Mouse (Mus musculus) kidney, postnatal 0 days (tissue): ENCODE measurements around the gene Tespa1. TPM values are rescaled to one million over a fixed set of nuclear protein-coding genes. Genes with fewer than 3 reads are reported as not detected.
"Not testable (repeated sequence)": the region's sequence is repeated elsewhere in the genome, so short reads cannot be mapped to it uniquely, and the experiment has no call there.

ENCODE experiments used
- ATAC-seq: fragments of 200-750 bp; cut with Nextera tagmentation; replicated peaks from 2 replicates; pipeline ENCODE4 v1.8.0; 2017; ENCODE audit warnings: low read depth, moderate number of reproducible peaks, moderate TSS enrichment, moderate library complexity; ENCODE audit not compliant: low FRiP score
- DNase-seq: peaks from one replicate; pipeline ENCODE4 v3.0.0-alpha.2; 2016; ENCODE audit warnings: low spot score
- H3K27ac ChIP-seq: fragments of 300-500 bp; sonication (generic); 2 replicates; pipeline ENCODE4 v1.5.1; 2014; ENCODE audit warnings: mild to moderate bottlenecking
- H3K27me3 ChIP-seq: fragments of 300-500 bp; sonication (generic); 2 replicates; pipeline ENCODE4 v1.6.1; 2014; ENCODE audit warnings: low read length, mixed read lengths; ENCODE audit not compliant: insufficient read depth
- H3K36me3 ChIP-seq: fragments of 300-500 bp; sonication (generic); 2 replicates; pipeline ENCODE4 v1.6.1; 2014; ENCODE audit warnings: low read length, mixed read lengths; ENCODE audit not compliant: insufficient read depth
- H3K4me1 ChIP-seq: fragments of 300-500 bp; sonication (generic); replicated peaks from 2 replicates; pipeline ENCODE4 v1.6.1; 2014; ENCODE audit warnings: antibody characterized with exemption, low read length, mixed read lengths; ENCODE audit not compliant: insufficient read depth
- H3K4me2 ChIP-seq: fragments of 300-500 bp; sonication (generic); 2 replicates; pipeline ENCODE4 v1.6.1; 2014; ENCODE audit warnings: mild to moderate bottlenecking, low read length, moderate library complexity, mixed read lengths
- H3K4me3 ChIP-seq: fragments of 300-500 bp; sonication (generic); replicated peaks from 2 replicates; pipeline ENCODE4 v1.5.1; 2014; ENCODE audit warnings: low read depth, low read length
- H3K9ac ChIP-seq: fragments of 300-500 bp; sonication (generic); 2 replicates; pipeline ENCODE4 v1.6.1; 2014; ENCODE audit warnings: low read depth, low read length
- H3K9me3 ChIP-seq: fragments of 300-500 bp; sonication (generic); replicated peaks from 2 replicates; pipeline ENCODE4 v1.6.1; 2016; ENCODE audit warnings: low read length, inconsistent platforms, mixed read lengths
- CTCF ChIP-seq: IDR thresholded peaks from 2 replicates; pipeline ENCODE4 v1.5.1; 2016; ENCODE audit warnings: antibody characterized with exemption, low read depth, mild to moderate bottlenecking, moderate library complexity
- WGBS: fragments of 180-500 bp; shearing (Covaris S2); extraction: QIAGEN DNeasy Blood & Tissue Kit; methylation state at CpG from one replicate; pipeline ENCODE4 v1.1.7; 2014; 5-methylcytosine and 5-hydroxymethylcytosine counted together
- polyA plus RNA-seq: library from polyadenylated mRNA; unstranded; fragments of >200 nt; fragmentation: Nextera tagmentation; extraction: Ambion mirVana; gene quantifications from 2 replicates; pipeline ENCODE4 v1.2.1, GENCODE M21; 2015

Tespa1 gene
- polyA plus RNA-seq, 1 experiment from 2014 or later: 0.14 TPM

DNA sequence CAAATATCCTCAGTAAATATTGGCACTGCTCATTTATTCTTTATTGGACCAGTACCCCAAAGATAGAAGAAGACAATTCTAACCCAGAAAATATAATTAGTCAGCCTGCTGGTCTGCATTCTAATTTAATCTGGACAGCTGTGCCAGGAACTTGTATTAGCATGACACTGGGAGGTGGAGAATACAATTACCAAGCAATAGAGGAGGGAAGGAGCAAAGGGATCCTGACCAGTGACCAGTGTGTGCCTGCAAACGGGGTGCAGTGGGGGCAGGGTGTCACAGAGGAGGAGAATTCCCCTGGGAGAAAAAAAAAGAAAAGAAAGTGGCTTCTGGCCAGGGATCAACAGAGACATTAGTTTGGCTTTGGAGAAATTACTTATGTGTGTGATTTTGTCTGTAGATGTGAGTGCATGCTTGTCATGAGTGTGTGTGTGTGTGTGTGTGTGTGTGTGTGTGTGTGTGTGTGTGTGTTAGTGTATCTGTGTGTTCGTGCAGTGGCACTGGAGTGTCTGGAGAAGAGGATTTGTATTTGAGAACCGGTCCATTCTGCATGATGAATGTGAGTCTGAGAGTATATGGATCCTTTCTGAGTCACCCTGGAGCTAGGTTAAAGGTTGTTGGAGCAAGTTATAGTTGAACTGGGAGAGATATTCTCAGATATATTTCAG, 28.8 kb upstream of the Tespa1 start:
- Histone ChIP-seq H3K9ac (no peak overlapping the region), H3K4me3 (no peak overlapping the region), H3K4me2 (no peak overlapping the region), H3K27ac (no peak overlapping the region), H3K36me3 (no peaks in the 10 kb centered on the region), H3K9me3 (no peaks in the 10 kb centered on the region), H3K4me1 (no peaks in the 10 kb centered on the region), H3K27me3 (no peaks in the 10 kb centered on the region)
- DNase-seq: no peak
- no peak for TF ChIP-seq CTCF
- WGBS: 15% methylated on average over 3 of the region's 3 CpGs
- ATAC-seq: no peak

DNA sequence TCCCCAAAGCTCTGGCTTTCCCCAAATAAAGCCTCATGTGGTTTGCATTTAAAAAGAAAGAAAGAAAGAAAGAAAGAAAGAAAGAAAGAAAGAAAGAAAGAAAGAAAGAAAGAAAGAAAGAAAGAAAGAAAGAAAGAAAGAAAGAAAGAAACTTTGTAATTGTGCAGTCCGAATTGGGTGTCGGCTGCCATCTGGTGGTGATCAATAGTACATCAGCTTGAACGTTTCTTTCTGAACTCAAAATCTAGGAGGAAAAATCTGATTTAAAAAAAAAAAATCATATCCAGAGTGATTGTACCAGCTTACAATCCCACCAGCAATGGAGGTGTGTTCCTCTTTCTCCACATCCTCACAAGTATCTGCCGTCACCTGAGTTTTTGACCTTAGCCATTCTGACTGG, 23.9 kb upstream of the Tespa1 start:
- H3K4me3 ChIP-seq, H3K9me3 ChIP-seq, H3K4me2 ChIP-seq, H3K27ac ChIP-seq, H3K27me3 ChIP-seq, H3K4me1 ChIP-seq, H3K36me3 ChIP-seq, ATAC-seq, H3K9ac ChIP-seq: not testable (repeated sequence)
- TF ChIP-seq CTCF: peak; percentile 63
- 18% methylated on average over 4 of the region's 4 CpGs for WGBS
- DNase-seq: peak; percentile 25

GRCm38 (mm10) chr10:130304138-130304537, 18.5 kb upstream of the Tespa1 start:
- H3K9me3 ChIP-seq, H3K4me1 ChIP-seq, H3K4me2 ChIP-seq, ATAC-seq, H3K27me3 ChIP-seq, H3K27ac ChIP-seq, DNase-seq, H3K36me3 ChIP-seq, H3K4me3 ChIP-seq, H3K9ac ChIP-seq: not testable (repeated sequence)
- WGBS: 78% methylated on average over 3 of the region's 5 CpGs

DNA sequence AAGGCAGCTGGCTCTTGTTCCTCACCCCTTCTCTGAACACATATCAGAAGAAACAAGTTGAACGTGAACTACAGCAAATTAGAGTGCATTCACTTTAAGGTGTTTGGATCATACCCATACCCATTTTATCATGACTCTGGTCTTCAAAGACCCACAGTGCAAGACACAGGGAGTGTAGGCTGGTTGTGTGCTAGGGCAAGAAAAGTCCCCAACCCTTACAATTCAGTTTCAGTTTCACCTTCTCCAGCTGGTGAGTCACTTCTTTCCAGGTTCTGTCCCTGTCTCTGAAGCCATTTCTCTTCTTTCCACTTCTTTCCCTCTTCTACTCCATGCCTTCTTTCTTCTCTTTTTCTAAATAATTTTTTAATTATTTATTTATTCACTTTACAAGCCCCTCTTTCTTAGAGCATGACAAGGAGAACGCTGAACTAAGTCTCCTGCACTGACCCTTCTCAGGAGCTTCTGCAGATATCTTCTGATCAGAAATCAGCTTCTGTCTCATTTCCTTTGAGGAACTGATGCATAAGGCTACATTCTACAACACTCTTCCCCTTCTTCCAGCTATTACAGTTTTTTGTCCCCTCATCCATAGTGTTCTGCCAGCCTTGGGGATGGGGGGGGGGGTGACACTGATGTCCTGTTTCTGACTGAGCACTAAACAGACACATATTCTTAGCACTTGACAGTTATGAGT, 11.0 kb upstream of the Tespa1 start:
- H3K9me3 ChIP-seq: no peaks in the 10 kb centered on the region
- DNase-seq (no peak), ATAC-seq (no peak)
- H3K4me2 ChIP-seq: no peak overlapping the region
- no peaks in the 10 kb centered on the region for H3K4me1 ChIP-seq
- TF ChIP-seq CTCF: no peak
- H3K9ac ChIP-seq: no peak overlapping the region
- no peaks in the 10 kb centered on the region for H3K27me3 ChIP-seq
- no peaks in the 10 kb centered on the region for H3K36me3 ChIP-seq
- 87% methylated on average over 2 of the region's 2 CpGs for WGBS
- no peak overlapping the region for H3K4me3 ChIP-seq
- no peak overlapping the region for H3K27ac ChIP-seq

DNA sequence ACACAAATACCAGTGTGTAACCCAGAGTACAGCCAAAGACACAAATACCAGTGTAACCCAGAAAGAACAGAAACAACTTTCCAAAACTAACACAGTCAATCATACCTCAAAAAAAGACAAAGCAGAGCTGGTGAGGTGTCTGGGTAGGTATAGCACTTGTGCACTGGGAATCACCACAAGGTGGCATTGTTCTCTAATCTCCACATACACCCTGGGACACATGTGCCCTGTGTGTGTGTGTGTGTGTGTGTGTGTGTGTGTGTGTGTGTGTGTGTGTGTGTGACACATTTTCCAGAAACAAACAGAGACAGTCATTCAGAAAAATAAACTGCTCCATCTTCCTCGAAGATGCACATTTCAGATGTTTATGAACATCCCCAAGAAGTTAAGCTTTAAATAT, 9.1 kb upstream of the Tespa1 start:
- DNase-seq (no peak), ATAC-seq (no peak)
- WGBS: 70% methylated on average over 1 of the region's 1 CpGs
- H3K4me2 ChIP-seq: no peak overlapping the region
- TF ChIP-seq CTCF: peak; percentile 47; the same call in 1 of the 2 replicates
- H3K9ac ChIP-seq: no peak overlapping the region
- H3K27ac ChIP-seq: no peak overlapping the region
- no peaks in the 10 kb centered on the region for H3K9me3 ChIP-seq
- no peaks in the 10 kb centered on the region for H3K4me1 ChIP-seq
- H3K27me3 ChIP-seq: no peaks in the 10 kb centered on the region
- H3K4me3 ChIP-seq: no peak overlapping the region
- no peaks in the 10 kb centered on the region for H3K36me3 ChIP-seq

DNA sequence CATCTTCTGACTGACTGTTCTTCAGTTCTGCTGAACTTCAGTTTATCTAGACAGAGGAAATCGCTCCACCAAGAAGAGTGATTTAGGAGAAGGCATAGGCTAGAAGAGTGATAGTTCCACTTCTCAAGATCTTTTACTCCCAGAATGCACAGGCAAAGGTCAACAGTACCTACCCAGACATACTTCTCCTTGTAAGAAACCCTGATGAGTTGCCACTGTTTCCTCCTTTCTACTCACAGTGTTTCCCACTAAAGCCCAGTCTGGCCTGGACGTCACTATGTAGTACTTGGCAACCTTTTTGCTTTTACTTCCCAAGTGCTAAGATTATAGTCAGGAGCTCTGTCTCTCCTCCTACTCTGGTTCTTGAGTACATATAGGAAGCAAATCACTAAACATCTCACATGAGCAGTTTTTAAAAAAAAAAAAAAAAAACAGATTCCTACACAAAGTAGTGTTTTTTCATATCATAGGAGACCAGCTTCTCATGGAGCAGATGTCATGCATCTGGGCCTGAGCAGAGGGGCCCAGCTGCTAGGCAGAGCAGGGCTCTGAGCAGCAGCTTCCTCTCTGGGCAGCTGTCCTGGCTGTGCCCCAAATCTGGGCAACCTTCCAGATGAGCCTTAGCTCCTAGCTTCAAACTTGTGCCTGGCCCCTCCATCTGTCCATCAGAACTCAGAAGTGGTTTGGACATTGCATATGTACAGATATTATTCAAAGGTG, 8.4 kb upstream of the Tespa1 start:
- no peak overlapping the region for H3K27ac ChIP-seq
- H3K9me3 ChIP-seq: no peaks in the 10 kb centered on the region
- no peaks in the 10 kb centered on the region for H3K27me3 ChIP-seq
- ATAC-seq: no peak
- H3K9ac ChIP-seq: no peak overlapping the region
- H3K4me1 ChIP-seq: no peaks in the 10 kb centered on the region
- no peak for TF ChIP-seq CTCF
- no peak for DNase-seq
- H3K4me3 ChIP-seq: no peak overlapping the region
- H3K36me3 ChIP-seq: no peaks in the 10 kb centered on the region
- 57% methylated on average over 2 of the region's 2 CpGs for whole genome bisulfite sequencing
- H3K4me2 ChIP-seq: no peak overlapping the region
